Mouse (Mus musculus): ENCODE results near the gene Tnip2. TPM values are rescaled to one million over a fixed set of nuclear protein-coding genes. Genes with fewer than 3 reads are reported as not detected.

Tnip2 gene
- polyA plus RNA-seq, 1 experiment from 2014 or later = 17.1 TPM

GRCm38 (mm10) chr5:34515096-34515495 lies 1.3 kb upstream of the Tnip2 start:
- Histone ChIP-seq H3K4me3 (ENCODE audit: low read length) (no peak overlapping the region), H3K4me1 (ENCODE audit: control insufficient read depth, insufficient read depth, low read length) (peaks cover 4% of the 10 kb centered on the region; the same call in 1 of the 2 replicates), H3K9ac (ENCODE audit: low read depth, low read length) (no peak overlapping the region), H3K27ac (ENCODE audit: low read length) (no peak overlapping the region), H3K4me2 (ENCODE audit: low read depth, low read length) (no peak overlapping the region), H3K36me3 (ENCODE audit: control insufficient read depth, insufficient read depth, low read length) (no peaks in the 10 kb centered on the region), H3K9me3 (ENCODE audit: control insufficient read depth, low read length) (no peaks in the 10 kb centered on the region), H3K27me3 (replicated peaks; ENCODE audit: control insufficient read depth, insufficient read depth, low read length) (no peaks in the 10 kb centered on the region)
- ATAC-seq = no peak

GRCm38 (mm10) chr5:34514218-34514566 lies 401 bp upstream of the Tnip2 start:
- peaks cover 4% of the 10 kb centered on the region; the same call in 1 of the 2 replicates for H3K4me1 ChIP-seq (ENCODE audit: control insufficient read depth, insufficient read depth, low read length)
- no peaks in the 10 kb centered on the region for H3K27me3 ChIP-seq (replicated peaks; ENCODE audit: control insufficient read depth, insufficient read depth, low read length)
- peak overlapping the region; percentile 74 for H3K4me3 ChIP-seq (ENCODE audit: low read length)
- no peak overlapping the region for H3K27ac ChIP-seq (ENCODE audit: low read length)
- H3K9me3 ChIP-seq (ENCODE audit: control insufficient read depth, low read length) = no peaks in the 10 kb centered on the region
- H3K4me2 ChIP-seq (ENCODE audit: low read depth, low read length) = peak overlapping the region; percentile 85
- no peaks in the 10 kb centered on the region for H3K36me3 ChIP-seq (ENCODE audit: control insufficient read depth, insufficient read depth, low read length)
- 17% methylated on average over 7 of the region's 7 CpGs for WGBS
- peak overlapping the region; percentile 86 for H3K9ac ChIP-seq (ENCODE audit: low read depth, low read length)
- peak; percentile 68 for ATAC-seq

GRCm38 (mm10) chr5:34512486-34512885 lies 1.3 kb downstream of the Tnip2 start:
- Histone ChIP-seq H3K36me3 (ENCODE audit: control insufficient read depth, insufficient read depth, low read length) (no peaks in the 10 kb centered on the region), H3K4me3 (ENCODE audit: low read length) (no peak overlapping the region), H3K4me2 (ENCODE audit: low read depth, low read length) (no peak overlapping the region), H3K9me3 (ENCODE audit: control insufficient read depth, low read length) (no peaks in the 10 kb centered on the region), H3K27ac (ENCODE audit: low read length) (no peak overlapping the region), H3K9ac (ENCODE audit: low read depth, low read length) (no peak overlapping the region), H3K27me3 (replicated peaks; ENCODE audit: control insufficient read depth, insufficient read depth, low read length) (no peaks in the 10 kb centered on the region), H3K4me1 (ENCODE audit: control insufficient read depth, insufficient read depth, low read length) (peaks cover 4% of the 10 kb centered on the region; the same call in 1 of the 2 replicates)
- 90% methylated on average over 3 of the region's 3 CpGs for WGBS
- ATAC-seq = no peak

- Histone ChIP-seq H3K4me1 (ENCODE audit: control insufficient read depth, insufficient read depth, low read length) (no peaks in the 10 kb centered on the region), H3K9ac (ENCODE audit: low read depth, low read length) (no peak overlapping the region), H3K9me3 (ENCODE audit: control insufficient read depth, low read length) (no peaks in the 10 kb centered on the region), H3K27me3 (replicated peaks; ENCODE audit: control insufficient read depth, insufficient read depth, low read length) (no peaks in the 10 kb centered on the region), H3K27ac (ENCODE audit: low read length) (no peak overlapping the region), H3K36me3 (ENCODE audit: control insufficient read depth, insufficient read depth, low read length) (no peaks in the 10 kb centered on the region), H3K4me2 (ENCODE audit: low read depth, low read length) (no peak overlapping the region), H3K4me3 (ENCODE audit: low read length) (no peak overlapping the region)
- no peak for ATAC-seq
- WGBS = 80% methylated on average over 6 of the region's 6 CpGs
Measured at GRCm38 (mm10) chr5:34502821-34503220, 11.0 kb downstream of the Tnip2 start.

- no peak overlapping the region for H3K27ac ChIP-seq (ENCODE audit: low read length)
- no peaks in the 10 kb centered on the region for H3K27me3 ChIP-seq (replicated peaks; ENCODE audit: control insufficient read depth, insufficient read depth, low read length)
- no peaks in the 10 kb centered on the region for H3K4me1 ChIP-seq (ENCODE audit: control insufficient read depth, insufficient read depth, low read length)
- H3K4me3 ChIP-seq (ENCODE audit: low read length) = no peak overlapping the region
- no peak for ATAC-seq
- WGBS = 96% methylated on average over 1 of the region's 1 CpGs
- H3K9me3 ChIP-seq (ENCODE audit: control insufficient read depth, low read length) = no peaks in the 10 kb centered on the region
- no peak overlapping the region for H3K9ac ChIP-seq (ENCODE audit: low read depth, low read length)
- no peak overlapping the region for H3K4me2 ChIP-seq (ENCODE audit: low read depth, low read length)
- H3K36me3 ChIP-seq (ENCODE audit: control insufficient read depth, insufficient read depth, low read length) = no peaks in the 10 kb centered on the region
Measured at GRCm38 (mm10) chr5:34502411-34502810, 11.4 kb downstream of the Tnip2 start.

- WGBS = 75% methylated on average over 3 of the region's 3 CpGs
- ATAC-seq = no peak
- H3K9ac ChIP-seq (ENCODE audit: low read depth, low read length) = no peak overlapping the region
- H3K36me3 ChIP-seq (ENCODE audit: control insufficient read depth, insufficient read depth, low read length) = no peaks in the 10 kb centered on the region
- H3K4me2 ChIP-seq (ENCODE audit: low read depth, low read length) = no peak overlapping the region
- H3K27ac ChIP-seq (ENCODE audit: low read length) = no peak overlapping the region
- no peaks in the 10 kb centered on the region for H3K4me1 ChIP-seq (ENCODE audit: control insufficient read depth, insufficient read depth, low read length)
- H3K27me3 ChIP-seq (replicated peaks; ENCODE audit: control insufficient read depth, insufficient read depth, low read length) = no peaks in the 10 kb centered on the region
- H3K4me3 ChIP-seq (ENCODE audit: low read length) = no peak overlapping the region
- no peaks in the 10 kb centered on the region for H3K9me3 ChIP-seq (ENCODE audit: control insufficient read depth, low read length)
Measured at GRCm38 (mm10) chr5:34501588-34501987, 12.2 kb downstream of the Tnip2 start.

- no peaks in the 10 kb centered on the region for H3K27me3 ChIP-seq (replicated peaks; ENCODE audit: control insufficient read depth, insufficient read depth, low read length)
- H3K9me3 ChIP-seq (ENCODE audit: control insufficient read depth, low read length) = no peaks in the 10 kb centered on the region
- no peak overlapping the region for H3K27ac ChIP-seq (ENCODE audit: low read length)
- no peak for ATAC-seq
- WGBS = 76% methylated on average over 5 of the region's 5 CpGs
- H3K9ac ChIP-seq (ENCODE audit: low read depth, low read length) = no peak overlapping the region
- H3K4me2 ChIP-seq (ENCODE audit: low read depth, low read length) = no peak overlapping the region
- no peaks in the 10 kb centered on the region for H3K36me3 ChIP-seq (ENCODE audit: control insufficient read depth, insufficient read depth, low read length)
- no peak overlapping the region for H3K4me3 ChIP-seq (ENCODE audit: low read length)
- no peaks in the 10 kb centered on the region for H3K4me1 ChIP-seq (ENCODE audit: control insufficient read depth, insufficient read depth, low read length)
Measured at GRCm38 (mm10) chr5:34500886-34501285, 12.9 kb downstream of the Tnip2 start.

- no peak overlapping the region for H3K27ac ChIP-seq (ENCODE audit: low read length)
- ATAC-seq = no peak
Measured at GRCm38 (mm10) chr5:34496745-34497144, 17.0 kb downstream of the Tnip2 start.

GRCm38 (mm10) chr5:34489418-34489787 lies 24.4 kb downstream of the Tnip2 start:
- no peak overlapping the region for H3K9ac ChIP-seq (ENCODE audit: low read depth, low read length)
- no peaks in the 10 kb centered on the region for H3K4me1 ChIP-seq (ENCODE audit: control insufficient read depth, insufficient read depth, low read length)
- no peak overlapping the region for H3K4me2 ChIP-seq (ENCODE audit: low read depth, low read length)
- no peaks in the 10 kb centered on the region for H3K27me3 ChIP-seq (replicated peaks; ENCODE audit: control insufficient read depth, insufficient read depth, low read length)
- H3K9me3 ChIP-seq (ENCODE audit: control insufficient read depth, low read length) = no peaks in the 10 kb centered on the region
- no peak overlapping the region for H3K4me3 ChIP-seq (ENCODE audit: low read length)
- peaks cover 3% of the 10 kb centered on the region for H3K36me3 ChIP-seq (ENCODE audit: control insufficient read depth, insufficient read depth, low read length)
- WGBS = 93% methylated on average over 3 of the region's 3 CpGs
- no peak for ATAC-seq
- no peak overlapping the region for H3K27ac ChIP-seq (ENCODE audit: low read length)

More at GRCm38 (mm10) chr5:34496745-34497144, 17.0 kb downstream of the Tnip2 start:
- Histone ChIP-seq H3K4me3 (ENCODE audit: low read length) (no peak overlapping the region), H3K4me1 (ENCODE audit: control insufficient read depth, insufficient read depth, low read length) (no peaks in the 10 kb centered on the region), H3K27me3 (replicated peaks; ENCODE audit: control insufficient read depth, insufficient read depth, low read length) (no peaks in the 10 kb centered on the region), H3K4me2 (ENCODE audit: low read depth, low read length) (no peak overlapping the region), H3K9me3 (ENCODE audit: control insufficient read depth, low read length) (no peaks in the 10 kb centered on the region), H3K9ac (ENCODE audit: low read depth, low read length) (no peak overlapping the region), H3K36me3 (ENCODE audit: control insufficient read depth, insufficient read depth, low read length) (no peaks in the 10 kb centered on the region)
- 61% methylated on average over 6 of the region's 6 CpGs for WGBS

- Histone ChIP-seq H3K4me3 (ENCODE audit: low read length) (no peak overlapping the region), H3K27me3 (replicated peaks; ENCODE audit: control insufficient read depth, insufficient read depth, low read length) (no peaks in the 10 kb centered on the region), H3K4me1 (ENCODE audit: control insufficient read depth, insufficient read depth, low read length) (no peaks in the 10 kb centered on the region), H3K4me2 (ENCODE audit: low read depth, low read length) (no peak overlapping the region), H3K36me3 (ENCODE audit: control insufficient read depth, insufficient read depth, low read length) (peaks cover 3% of the 10 kb centered on the region), H3K9ac (ENCODE audit: low read depth, low read length) (no peak overlapping the region), H3K27ac (ENCODE audit: low read length) (no peak overlapping the region), H3K9me3 (ENCODE audit: control insufficient read depth, low read length) (no peaks in the 10 kb centered on the region)
- ATAC-seq = no peak
- WGBS = 78% methylated on average over 6 of the region's 6 CpGs
Measured at GRCm38 (mm10) chr5:34488741-34489417, 24.9 kb downstream of the Tnip2 start.

Data from intestine, embryonic 16.5 days (tissue).